Mouse (Mus musculus): ENCODE measurements around the gene Eef1b2.

Gene Eef1b2

Small RNA genes within 50 kb of the gene (microRNA-seq; reads per million reads assigned to microRNA genes)
- 0 reads per million in 2 experiments for gene Gm24557
- gene Gm27512, result 0 reads per million in 2 experiments
